Mouse (Mus musculus) embryonic facial prominence, embryonic 12.5 days (tissue): ENCODE data around the gene Pls3. TPM values are rescaled to one million over a fixed set of nuclear protein-coding genes. Genes with fewer than 3 reads are reported as not detected.

Experiments
- ATAC-seq: fragments of 200-750 bp; cut with Nextera tagmentation; 2 replicates; pipeline ENCODE4 v1.8.0; 2017; ENCODE audit not compliant: insufficient number of reproducible peaks, insufficient read depth, low FRiP score, low TSS enrichment
- H3K27ac ChIP-seq: fragments of 300-500 bp; sonication (generic); 2 replicates; pipeline ENCODE4 v1.5.1; 2016; ENCODE audit warnings: mild to moderate bottlenecking
- H3K27me3 ChIP-seq: fragments of 300-500 bp; sonication (generic); 2 replicates; pipeline ENCODE4 v1.6.1; 2016; ENCODE audit warnings: mild to moderate bottlenecking, moderate library complexity
- H3K36me3 ChIP-seq: fragments of 300-500 bp; sonication (generic); 2 replicates; pipeline ENCODE4 v1.6.1; 2016; ENCODE audit warnings: mild to moderate bottlenecking
- H3K4me1 ChIP-seq: fragments of 300-500 bp; sonication (generic); 2 replicates; pipeline ENCODE4 v1.6.1; 2016
- H3K4me2 ChIP-seq: fragments of 300-500 bp; sonication (generic); replicated peaks from 2 replicates; pipeline ENCODE4 v1.6.1; 2016; ENCODE audit warnings: mild to moderate bottlenecking, moderate library complexity
- H3K4me3 ChIP-seq: fragments of 300-500 bp; sonication (generic); 2 replicates; pipeline ENCODE4 v1.5.1; 2016; ENCODE audit warnings: mild to moderate bottlenecking
- H3K9ac ChIP-seq: fragments of 300-500 bp; sonication (generic); 2 replicates; pipeline ENCODE4 v1.6.1; 2016; ENCODE audit warnings: mild to moderate bottlenecking, moderate library complexity
- H3K9me3 ChIP-seq: fragments of 300-500 bp; sonication (generic); 2 replicates; pipeline ENCODE4 v1.6.1; 2016; ENCODE audit warnings: mild to moderate bottlenecking, moderate library complexity
- WGBS: fragments of 180-500 bp; shearing (Covaris S2); methylation state at CpG from one replicate; pipeline ENCODE4 v1.1.7; 2016; 5-methylcytosine and 5-hydroxymethylcytosine counted together
- polyA plus RNA-seq: library from polyadenylated mRNA; unstranded; fragments of >200 nt; fragmentation: Nextera tagmentation; extraction: Ambion mirVana; gene quantifications from 2 replicates; pipeline ENCODE4 v1.2.1, GENCODE M21; 2016

The Pls3 gene
- polyA plus RNA-seq, 1 experiment from 2014 or later = 113 TPM

GRCm38 (mm10) chrX:75834836-75835235 is 40.1 kb downstream of the Pls3 start:
- no peak overlapping the region for H3K4me3 ChIP-seq
- no peak for ATAC-seq
- H3K4me2 ChIP-seq = no peak overlapping the region
- no peak overlapping the region for H3K27ac ChIP-seq
- H3K36me3 ChIP-seq = no peaks in the 10 kb centered on the region
- no peaks in the 10 kb centered on the region for H3K9me3 ChIP-seq
- no peak overlapping the region for H3K9ac ChIP-seq
- no peaks in the 10 kb centered on the region for H3K27me3 ChIP-seq
- H3K4me1 ChIP-seq = no peaks in the 10 kb centered on the region
- WGBS = 49% methylated on average over 2 of the region's 2 CpGs

- H3K4me2 ChIP-seq = no peak overlapping the region
- no peak overlapping the region for H3K4me3 ChIP-seq
- no peaks in the 10 kb centered on the region for H3K9me3 ChIP-seq
- H3K9ac ChIP-seq = no peak overlapping the region
- no peaks in the 10 kb centered on the region for H3K4me1 ChIP-seq
- H3K36me3 ChIP-seq = no peaks in the 10 kb centered on the region
- no peak overlapping the region for H3K27ac ChIP-seq
- 91% methylated on average over 2 of the region's 2 CpGs for WGBS
- no peaks in the 10 kb centered on the region for H3K27me3 ChIP-seq
- ATAC-seq = no peak
Observed at GRCm38 (mm10) chrX:75834286-75834685, 40.7 kb downstream of the Pls3 start.

- 82% methylated on average over 11 of the region's 11 CpGs for WGBS
- H3K27ac ChIP-seq = no peak overlapping the region
- no peak overlapping the region for H3K4me3 ChIP-seq
- H3K4me1 ChIP-seq = no peaks in the 10 kb centered on the region
- H3K9me3 ChIP-seq = no peaks in the 10 kb centered on the region
- H3K36me3 ChIP-seq = no peaks in the 10 kb centered on the region
- no peak for ATAC-seq
- H3K27me3 ChIP-seq = no peaks in the 10 kb centered on the region
- H3K9ac ChIP-seq = no peak overlapping the region
- no peak overlapping the region for H3K4me2 ChIP-seq
Observed at GRCm38 (mm10) chrX:75833006-75833641, 41.9 kb downstream of the Pls3 start.

GRCm38 (mm10) chrX:75829867-75830255 is 45.1 kb downstream of the Pls3 start:
- H3K9me3 ChIP-seq = no peaks in the 10 kb centered on the region
- no peaks in the 10 kb centered on the region for H3K4me1 ChIP-seq
- 37% methylated on average over 2 of the region's 2 CpGs for WGBS
- no peak for ATAC-seq
- H3K9ac ChIP-seq = no peak overlapping the region
- H3K27me3 ChIP-seq = no peaks in the 10 kb centered on the region
- H3K27ac ChIP-seq = no peak overlapping the region
- H3K4me3 ChIP-seq = no peak overlapping the region
- no peak overlapping the region for H3K4me2 ChIP-seq
- H3K36me3 ChIP-seq = no peaks in the 10 kb centered on the region

- H3K4me1 ChIP-seq = no peaks in the 10 kb centered on the region
- no peak overlapping the region for H3K4me2 ChIP-seq
- no peaks in the 10 kb centered on the region for H3K36me3 ChIP-seq
- no peaks in the 10 kb centered on the region for H3K27me3 ChIP-seq
- no peak for ATAC-seq
- H3K9me3 ChIP-seq = no peaks in the 10 kb centered on the region
- no peak overlapping the region for H3K9ac ChIP-seq
- no peak overlapping the region for H3K4me3 ChIP-seq
- whole genome bisulfite sequencing = 64% methylated on average over 7 of the region's 7 CpGs
- H3K27ac ChIP-seq = no peak overlapping the region
Observed at GRCm38 (mm10) chrX:75829240-75829866, 45.6 kb downstream of the Pls3 start.

GRCm38 (mm10) chrX:75818647-75819271 is 56.2 kb downstream of the Pls3 start:
- Histone ChIP-seq H3K36me3 (no peaks in the 10 kb centered on the region), H3K4me2 (no peak overlapping the region), H3K9me3 (no peaks in the 10 kb centered on the region), H3K4me1 (no peaks in the 10 kb centered on the region), H3K4me3 (no peak overlapping the region), H3K27ac (peak overlapping the region; percentile 11; the same call in 1 of the 2 replicates), H3K9ac (no peak overlapping the region), H3K27me3 (no peaks in the 10 kb centered on the region)
- 36% methylated on average over 1 of the region's 1 CpGs for WGBS
- ATAC-seq = no peak

GRCm38 (mm10) chrX:75814958-75815357 is 60.0 kb downstream of the Pls3 start:
- H3K4me2 ChIP-seq = no peak overlapping the region
- H3K9me3 ChIP-seq = no peaks in the 10 kb centered on the region
- no peak overlapping the region for H3K4me3 ChIP-seq
- no peaks in the 10 kb centered on the region for H3K4me1 ChIP-seq
- 69% methylated on average over 2 of the region's 2 CpGs for WGBS
- H3K27ac ChIP-seq = no peak overlapping the region
- no peaks in the 10 kb centered on the region for H3K27me3 ChIP-seq
- H3K36me3 ChIP-seq = no peaks in the 10 kb centered on the region
- H3K9ac ChIP-seq = no peak overlapping the region
- ATAC-seq = no peak

- Histone ChIP-seq H3K27me3 (no peaks in the 10 kb centered on the region), H3K4me2 (no peak overlapping the region), H3K9ac (no peak overlapping the region), H3K27ac (no peak overlapping the region), H3K4me1 (no peaks in the 10 kb centered on the region), H3K9me3 (no peaks in the 10 kb centered on the region), H3K4me3 (no peak overlapping the region), H3K36me3 (no peaks in the 10 kb centered on the region)
- ATAC-seq = no peak
- WGBS = 88% methylated on average over 4 of the region's 4 CpGs
Observed at GRCm38 (mm10) chrX:75814123-75814522, 60.9 kb downstream of the Pls3 start.

- 31% methylated on average over 4 of the region's 4 CpGs for WGBS
- no peaks in the 10 kb centered on the region for H3K9me3 ChIP-seq
- no peak overlapping the region for H3K4me2 ChIP-seq
- no peak overlapping the region for H3K4me3 ChIP-seq
- H3K27me3 ChIP-seq = no peaks in the 10 kb centered on the region
- no peaks in the 10 kb centered on the region for H3K4me1 ChIP-seq
- ATAC-seq = no peak
- no peak overlapping the region for H3K9ac ChIP-seq
- H3K36me3 ChIP-seq = 0 out of 2 replicates have a peak, but pooled peaks cover 4% of the 10 kb centered on the region
- H3K27ac ChIP-seq = no peak overlapping the region
Observed at GRCm38 (mm10) chrX:75796583-75796982, 78.4 kb downstream of the Pls3 start.

- Histone ChIP-seq H3K36me3 (no peaks in the 10 kb centered on the region), H3K9ac (no peak overlapping the region), H3K4me3 (no peak overlapping the region), H3K27me3 (no peaks in the 10 kb centered on the region), H3K27ac (no peak overlapping the region), H3K4me1 (no peaks in the 10 kb centered on the region), H3K9me3 (no peaks in the 10 kb centered on the region), H3K4me2 (no peak overlapping the region)
- whole genome bisulfite sequencing = 76% methylated on average over 4 of the region's 4 CpGs
- no peak for ATAC-seq
Observed at GRCm38 (mm10) chrX:75779796-75780195, 95.2 kb downstream of the Pls3 start.

- Histone ChIP-seq H3K36me3 (no peaks in the 10 kb centered on the region), H3K27ac (no peak overlapping the region), H3K4me1 (no peaks in the 10 kb centered on the region), H3K9me3 (no peaks in the 10 kb centered on the region), H3K27me3 (no peaks in the 10 kb centered on the region), H3K4me3 (no peak overlapping the region), H3K9ac (no peak overlapping the region), H3K4me2 (no peak overlapping the region)
- 80% methylated on average over 2 of the region's 2 CpGs for WGBS
- ATAC-seq = no peak
Observed at GRCm38 (mm10) chrX:75777461-75777860, 97.5 kb downstream of the Pls3 start.

GRCm38 (mm10) chrX:75764794-75765328 is 110.1 kb downstream of the Pls3 start:
- WGBS = 38% methylated on average over 7 of the region's 7 CpGs
- Histone ChIP-seq H3K9ac (no peak overlapping the region), H3K9me3 (no peaks in the 10 kb centered on the region), H3K4me3 (peak overlapping the region; percentile 44), H3K4me1 (no peaks in the 10 kb centered on the region), H3K27ac (peak overlapping the region; percentile 85; the same call in 1 of the 2 replicates), H3K36me3 (no peaks in the 10 kb centered on the region), H3K4me2 (peak overlapping the region; percentile 49), H3K27me3 (no peaks in the 10 kb centered on the region)
- peak; percentile 52; the same call in 1 of the 2 replicates for ATAC-seq
